Mouse (Mus musculus): ENCODE measurements at regions not wholly inside any gene's neighbourhood (a gene's known extent, or its start where the extent isn't known, plus 50 kb on each side); places are given as distances from the start of the nearest gene placed in this dataset.
"Not testable (repeated sequence)": the region's sequence is repeated elsewhere in the genome, so short reads cannot be mapped to it uniquely, and the experiment has no call there.

GRCm38 (mm10) chr10:84302821-84303520, 137.4 kb downstream of the Nuak1 start:
- no peak for DNase-seq (ENCODE audit: low spot score in 2 of 2)

DNA sequence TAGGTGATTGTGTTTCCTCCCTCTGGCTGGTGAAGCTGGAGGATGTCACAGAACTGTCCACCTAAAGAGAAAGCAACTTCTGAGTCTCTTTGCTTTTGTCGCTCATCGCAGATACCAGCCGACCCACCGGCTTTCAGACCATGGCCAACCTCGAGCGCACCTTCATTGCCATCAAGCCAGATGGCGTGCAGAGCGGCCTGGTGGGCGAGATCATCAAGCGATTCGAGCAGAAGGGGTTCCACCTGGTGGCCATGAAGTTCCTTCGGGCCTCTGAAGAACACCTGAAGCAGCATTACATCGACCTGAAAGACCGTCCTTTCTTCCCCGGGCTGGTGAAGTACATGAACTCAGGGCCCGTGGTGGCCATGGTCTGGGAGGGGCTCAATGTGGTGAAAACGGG, 131.7 kb downstream of the Nuak1 start:
- DNase-seq (ENCODE audit: low spot score in 2 of 2), result not testable (repeated sequence)

DNA sequence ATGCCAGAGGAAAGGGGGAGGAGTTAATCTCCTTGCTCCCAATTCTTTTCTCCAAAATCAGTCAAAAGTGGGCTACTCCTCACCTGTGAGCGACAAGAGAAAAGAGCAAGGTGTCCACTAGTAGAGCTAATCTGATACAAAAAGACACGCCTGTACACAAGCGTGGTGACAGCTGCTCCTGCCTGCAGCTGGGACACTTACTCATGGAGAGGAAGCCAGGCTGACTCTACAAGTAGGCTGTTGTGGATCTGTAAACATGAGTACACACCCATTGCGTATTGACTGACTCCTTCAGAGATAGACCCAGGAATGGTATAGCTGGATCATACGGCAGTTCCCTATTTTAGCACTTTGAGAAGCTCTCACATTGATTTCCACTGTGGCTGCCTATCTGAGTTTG, 129.7 kb downstream of the Nuak1 start:
- no peak for DNase-seq (ENCODE audit: low spot score in 2 of 2)

GRCm38 (mm10) chr10:84312656-84313055, 127.7 kb downstream of the Nuak1 start:
- DNase-seq (ENCODE audit: low spot score in 2 of 2), result no peak

- no peak for DNase-seq (ENCODE audit: low spot score in 2 of 2)
These were observed 123.5 kb downstream of the Nuak1 start for GRCm38 (mm10) chr10:84316857-84317256.

DNA sequence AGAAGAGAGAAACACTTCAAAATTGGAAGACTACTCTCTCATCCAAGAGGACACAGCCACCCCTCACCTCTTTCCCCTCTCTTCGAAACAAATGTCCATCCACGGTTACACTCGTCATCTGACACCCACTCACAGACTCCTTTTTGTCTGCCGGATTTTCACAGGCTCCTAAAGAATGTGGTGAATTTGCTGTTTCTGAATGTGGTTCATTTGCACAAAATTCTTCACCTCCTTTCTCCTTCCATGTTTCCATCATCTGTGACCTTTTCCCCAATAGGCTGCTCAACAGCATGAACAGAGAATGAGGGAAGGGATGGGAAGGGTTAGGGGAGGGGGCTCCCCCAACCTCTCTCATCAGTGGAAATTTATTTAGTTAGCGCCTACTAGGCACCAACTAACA, 122.4 kb downstream of the Nuak1 start:
- DNase-seq (ENCODE audit: low spot score in 2 of 2), result no peak
